Mouse (Mus musculus) gastrocnemius, adult 18-20 months (tissue): ENCODE data around the gene Mymx. TPM values are rescaled to one million over a fixed set of nuclear protein-coding genes. Genes with fewer than 3 reads are reported as not detected.
A peak's percentile ranks its signal among the peaks of the same experiment; 100 is the strongest.
"Not testable (repeated sequence)": the region's sequence is repeated elsewhere in the genome, so short reads cannot be mapped to it uniquely, and the experiment has no call there.

Experiments
- DNase-seq: peaks from one replicate; pipeline ENCODE4 v3.0.0; 2021; ENCODE audit warnings: low spot score
- long read RNA-seq, 2 experiments: library from polyadenylated mRNA; stranded (forward); transcript quantifications; one replicate each; pipeline ENCODE4 v2.0.0; 2021
- total RNA-seq, 2 experiments: library from RNA; stranded (reverse); gene quantifications; 2 replicates each; pipeline ENCODE4 v1.2.3; 2021

Gene Mymx
- not detected for total RNA-seq
- long read RNA-seq, experiment 1 = 0 reads
- long read RNA-seq, experiment 2 = 0 reads

- no peak for DNase-seq
Measured at GRCm38 (mm10) chr17:45601877-45602304, at the start of gene Mymx. Gene Mymx, minus strand, starts transcription at chr17:45602102.

DNA sequence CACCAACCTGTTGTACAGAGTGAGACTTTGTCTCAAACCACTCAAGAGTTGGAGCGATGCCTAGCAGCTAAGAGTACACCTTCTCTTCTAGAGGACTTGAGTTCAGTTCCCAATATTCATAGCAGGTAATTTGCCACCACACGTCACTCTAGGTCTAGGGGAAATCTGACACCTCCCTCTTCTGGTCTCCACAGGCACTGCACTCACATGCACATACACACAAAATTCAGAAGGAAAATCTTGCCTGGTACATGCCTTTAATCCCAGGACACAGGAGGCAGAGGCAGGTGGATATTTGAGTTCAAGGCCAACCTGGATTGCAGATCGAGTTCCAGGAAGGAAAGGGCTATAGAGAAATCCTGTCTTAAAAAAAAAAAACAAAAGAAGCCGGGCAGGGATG, 42.3 kb upstream of the Mymx start:
- no peak for DNase-seq

- DNase-seq = peak; percentile 62
Measured at GRCm38 (mm10) chr17:45642701-45643100, 40.8 kb upstream of the Mymx start.

- DNase-seq = no peak
Measured at GRCm38 (mm10) chr17:45641981-45642380, 40.1 kb upstream of the Mymx start.

DNA sequence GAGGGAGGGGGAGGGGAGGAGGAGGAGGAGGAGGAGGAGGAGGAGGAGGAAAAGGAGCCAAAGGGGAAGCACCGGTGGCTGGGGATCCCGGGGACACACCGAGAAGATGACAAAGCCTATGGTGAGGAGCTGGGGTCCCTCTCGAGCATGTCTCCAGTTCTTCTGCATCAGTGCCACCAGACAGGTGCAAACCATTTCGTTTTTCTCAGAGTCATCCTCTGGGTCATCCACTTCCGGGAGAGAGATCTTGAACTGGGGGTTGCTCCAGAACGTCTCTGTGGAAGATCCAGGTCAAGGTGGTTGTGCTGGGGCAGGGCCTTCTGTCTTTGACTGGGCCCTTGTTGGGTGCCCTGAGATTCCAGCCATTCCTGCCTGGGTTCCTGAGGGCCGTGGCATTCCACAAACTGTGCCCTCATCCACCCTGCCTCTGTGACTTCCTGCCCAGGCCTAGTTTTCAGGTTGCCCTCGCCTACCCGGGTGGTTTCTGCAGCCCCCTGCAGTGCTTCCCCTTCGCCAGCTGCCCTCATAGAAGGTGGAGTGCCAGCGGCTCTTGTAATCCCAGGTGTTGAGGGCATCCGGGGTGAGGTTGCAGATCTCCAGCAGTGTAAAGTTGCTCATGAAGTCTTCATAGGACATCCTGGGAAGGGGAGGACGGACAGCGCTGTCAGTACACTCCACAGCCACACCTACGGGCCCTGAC, 36.8 kb upstream of the Mymx start:
- DNase-seq = no peak

GRCm38 (mm10) chr17:45634033-45634432, 32.1 kb upstream of the Mymx start:
- DNase-seq = no peak

GRCm38 (mm10) chr17:45631940-45632339, 30.0 kb upstream of the Mymx start:
- DNase-seq = no peak

- no peak for DNase-seq
Measured at GRCm38 (mm10) chr17:45630992-45631391, 29.1 kb upstream of the Mymx start.

GRCm38 (mm10) chr17:45629861-45630694, 28.2 kb upstream of the Mymx start:
- DNase-seq = peak; percentile 79

DNA sequence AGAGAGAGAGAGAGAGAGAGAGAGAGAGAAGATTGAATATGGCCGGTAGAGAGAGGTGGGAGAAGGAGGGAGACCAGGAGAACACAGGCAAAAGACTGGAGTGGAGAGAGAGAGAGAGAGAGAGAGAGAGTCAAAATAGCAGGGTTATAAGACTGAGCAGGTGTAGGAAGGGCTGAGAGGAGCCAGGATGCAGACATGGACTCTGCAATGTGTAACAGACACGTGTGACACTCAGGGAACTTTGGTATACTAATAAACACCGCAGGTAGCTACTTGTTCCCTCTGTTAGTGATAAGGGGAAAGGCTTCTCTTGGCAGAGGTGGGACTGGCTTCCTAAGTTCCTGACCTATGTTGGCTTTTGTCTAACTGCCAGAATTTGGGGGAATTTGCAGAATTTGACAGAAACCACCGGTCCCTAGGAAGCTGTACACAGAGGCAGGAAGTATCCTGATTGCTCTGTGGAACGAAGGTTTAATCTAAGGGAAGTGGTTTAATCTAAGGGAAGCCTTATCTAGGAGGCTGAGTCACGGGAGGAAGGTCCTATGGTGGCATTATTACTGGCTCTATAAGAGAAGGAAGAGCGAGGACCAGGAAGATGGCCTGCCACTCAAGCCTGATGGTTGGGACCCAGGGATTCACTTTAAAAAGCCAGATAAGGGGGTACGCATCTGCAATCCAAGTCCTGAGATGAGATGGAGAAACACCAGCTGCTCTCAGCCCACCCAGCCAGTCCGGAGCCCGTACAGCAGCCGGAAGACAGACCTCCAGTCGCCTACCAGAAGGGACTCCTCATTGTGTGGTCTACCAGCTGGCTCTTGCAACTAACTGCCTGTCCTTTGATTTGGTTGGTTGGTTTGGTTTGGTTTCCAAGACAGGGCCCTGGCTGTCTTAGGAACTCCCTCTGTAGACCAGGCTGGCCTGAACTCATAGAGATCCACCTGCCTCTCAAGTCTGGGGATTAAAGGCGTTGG, 27.3 kb upstream of the Mymx start:
- no peak for DNase-seq

- no peak for DNase-seq
Measured at GRCm38 (mm10) chr17:45628160-45628559, 26.3 kb upstream of the Mymx start.

DNA sequence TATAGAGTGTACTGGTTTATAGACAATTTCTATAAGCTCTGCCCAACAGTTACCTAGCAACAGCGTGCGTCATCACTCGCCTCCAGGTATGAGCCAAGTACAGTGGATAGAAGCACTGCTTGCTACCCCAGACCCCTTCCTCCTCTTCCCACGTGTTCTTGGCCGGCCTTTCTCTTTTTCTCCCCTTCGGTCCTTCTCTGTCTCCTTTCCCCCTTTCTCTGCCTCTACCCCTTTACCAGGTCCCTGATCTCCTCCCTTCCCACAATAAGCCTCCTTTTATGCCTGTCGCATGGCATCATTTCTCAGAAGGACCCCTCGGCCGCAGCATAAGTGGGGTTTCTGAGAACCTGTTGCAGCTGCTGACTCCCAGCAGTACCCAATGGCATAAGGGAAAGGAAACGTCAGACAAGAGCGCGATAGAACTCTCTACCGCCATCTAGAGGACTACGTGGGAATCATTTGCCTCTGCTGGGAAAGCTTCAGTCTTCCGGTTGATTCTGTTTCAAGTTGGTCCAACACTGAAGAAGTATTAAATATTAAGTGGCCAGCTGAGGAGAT, 24.8 kb upstream of the Mymx start:
- peak; percentile 83 for DNase-seq

DNA sequence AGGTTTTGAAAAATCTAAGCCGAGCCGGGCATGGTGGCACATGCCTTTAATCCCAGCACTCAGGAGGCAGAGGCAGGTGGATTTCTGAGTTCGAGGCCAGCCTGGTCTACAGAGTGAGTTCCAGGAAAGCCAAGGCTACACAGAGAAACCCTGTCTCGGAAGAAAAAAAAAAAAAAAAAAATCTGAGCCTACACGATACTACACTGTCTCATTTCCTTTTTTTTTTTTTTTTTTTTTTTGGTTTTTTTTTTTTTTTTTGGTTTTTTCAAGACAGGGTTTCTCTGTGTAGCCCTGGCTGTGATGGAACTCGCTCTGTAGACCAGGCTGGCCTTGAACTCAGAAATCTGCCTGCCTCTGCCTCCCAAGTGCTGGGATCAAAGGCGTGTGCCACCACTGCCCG, 21.5 kb upstream of the Mymx start:
- not testable (repeated sequence) for DNase-seq

- no peak for DNase-seq
Measured at GRCm38 (mm10) chr17:45619386-45620256, 17.7 kb upstream of the Mymx start.

DNA sequence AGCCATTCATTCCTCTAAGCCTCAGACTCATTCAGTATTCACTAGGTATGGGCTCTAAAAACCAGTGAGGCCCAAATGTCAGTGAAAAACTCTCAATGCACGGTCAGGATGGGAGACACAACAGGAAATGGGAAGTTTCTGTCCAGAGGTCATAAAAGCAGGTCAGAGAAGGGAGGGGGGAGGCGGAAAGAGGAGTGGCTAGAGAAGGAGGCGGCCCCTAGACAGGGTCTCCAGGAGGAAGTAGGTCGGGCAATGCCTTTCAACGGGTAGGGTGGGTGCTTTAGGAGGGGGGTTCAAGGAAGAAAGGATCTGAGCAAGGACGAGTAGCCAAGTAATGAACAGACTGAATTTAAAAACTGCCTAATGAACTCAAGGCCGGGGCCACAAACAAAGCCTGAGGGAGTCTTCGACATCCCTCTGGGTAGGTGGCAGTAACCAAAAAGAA, 17.1 kb upstream of the Mymx start:
- peak; percentile 60 for DNase-seq

DNA sequence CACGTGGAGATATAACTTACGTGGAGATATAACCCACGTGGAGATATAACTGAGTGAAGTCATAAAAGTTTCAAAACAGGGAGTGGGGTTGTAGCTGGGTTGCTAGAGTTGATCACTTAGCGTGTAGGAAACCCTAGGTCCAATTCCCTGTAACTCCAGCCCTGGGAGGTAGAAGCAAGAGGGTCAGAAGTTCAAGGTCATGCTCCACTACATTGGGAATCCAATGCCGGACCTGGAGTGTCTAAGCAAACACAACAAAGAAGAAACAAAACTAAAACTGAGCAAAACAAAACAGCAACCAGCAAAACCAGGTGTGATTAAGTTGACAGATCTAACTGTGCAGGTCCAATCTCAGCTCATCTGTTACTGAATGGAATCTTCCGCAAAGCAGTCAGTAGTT, 15.8 kb upstream of the Mymx start:
- DNase-seq = no peak

DNA sequence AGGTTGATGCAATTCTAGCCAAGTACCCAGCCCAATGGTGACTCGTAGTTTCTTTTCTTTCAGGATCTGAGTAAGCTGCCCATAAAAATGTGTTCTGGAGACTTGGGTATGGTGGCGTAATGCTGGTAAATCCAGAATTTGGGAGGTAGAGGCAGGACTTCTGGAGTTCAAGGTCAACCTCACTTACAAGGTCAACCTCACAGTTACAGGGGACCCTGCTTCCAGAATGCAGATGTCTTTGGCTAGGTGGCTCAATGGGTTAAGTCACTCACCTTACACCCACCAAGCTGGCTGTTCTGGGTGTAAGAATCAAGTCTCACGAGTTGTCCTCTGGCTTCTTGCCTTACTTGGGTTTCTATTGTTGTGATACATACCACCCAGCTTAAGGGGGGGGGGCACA, 14.8 kb upstream of the Mymx start:
- DNase-seq = no peak

DNA sequence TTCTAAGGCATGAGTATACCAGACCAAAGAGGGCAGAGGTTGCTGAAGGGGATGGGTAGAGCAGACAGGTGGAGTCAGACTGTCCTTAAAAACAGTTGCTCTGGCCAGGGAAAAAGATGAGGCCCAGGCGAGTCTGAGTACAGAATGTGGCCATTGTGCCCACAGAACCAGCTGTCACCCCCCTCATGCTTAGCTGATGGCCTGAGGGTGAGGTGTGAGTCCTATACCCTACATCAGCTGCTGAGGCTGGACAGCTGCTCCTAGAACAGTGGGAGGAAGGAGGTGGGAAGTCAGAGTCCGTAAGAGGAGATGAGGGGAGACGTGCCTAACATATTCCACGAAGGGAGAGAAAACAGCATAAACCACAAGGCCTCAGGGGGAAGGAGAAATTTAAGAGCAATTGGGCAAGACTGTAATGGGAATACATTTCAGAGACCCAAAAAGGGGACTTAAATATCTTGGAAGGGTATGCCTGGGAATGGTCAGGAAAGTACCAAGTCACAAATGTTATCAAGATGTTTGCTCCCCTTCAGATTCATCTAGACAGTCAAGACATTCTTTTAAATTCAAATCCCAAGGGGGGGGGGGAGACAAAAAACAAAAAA, 14.2 kb upstream of the Mymx start:
- DNase-seq = no peak

DNA sequence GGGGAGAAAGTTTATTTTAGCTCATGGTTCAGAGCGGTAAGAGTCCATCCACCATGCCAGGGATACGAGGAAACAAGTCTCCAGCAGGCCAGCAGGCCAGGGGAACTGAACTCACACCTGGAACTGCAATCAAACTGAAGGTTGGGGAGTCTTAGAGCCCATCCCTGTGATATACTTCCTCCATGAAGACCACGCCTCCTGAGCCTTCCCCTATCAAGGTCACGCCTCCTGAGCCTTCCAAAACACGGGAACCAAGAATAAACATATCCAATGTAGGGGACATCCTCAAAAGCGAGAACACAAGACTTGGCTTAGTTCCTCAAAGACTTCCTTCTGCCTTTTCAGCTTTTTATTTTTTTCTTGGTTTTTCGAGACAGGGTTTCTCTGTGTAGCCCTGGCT, 11.0 kb upstream of the Mymx start:
- DNase-seq = no peak

DNA sequence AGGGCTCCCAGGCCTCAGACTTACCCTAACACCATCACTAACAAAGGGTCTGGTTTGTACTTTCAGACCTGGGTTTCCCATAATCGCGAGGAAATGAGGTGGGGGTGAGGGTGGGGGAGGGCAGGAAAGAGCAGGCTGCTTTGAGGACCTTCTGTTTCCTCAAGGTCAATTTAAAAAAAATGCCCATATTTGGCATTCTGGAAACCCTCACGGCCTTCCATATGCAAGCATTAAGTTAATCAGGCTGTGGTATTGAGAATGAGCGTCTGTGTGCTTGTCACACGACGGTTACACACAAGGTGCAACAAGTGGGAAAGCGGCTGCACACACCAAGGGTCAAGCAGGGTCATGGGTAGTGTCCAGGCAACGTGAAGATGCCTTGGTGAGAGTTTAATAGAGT, 10.1 kb upstream of the Mymx start:
- no peak for DNase-seq
